9 mouse cellular contexts compared by ENCODE assay signal in genomic region chr3:87988068-87988467, GRCm38 (mm10). TPM values are rescaled to one million over a fixed set of nuclear protein-coding genes. Genes with fewer than 3 reads are reported as not detected.
A peak's percentile ranks its signal among the peaks of the same experiment; 100 is the strongest.
DNase-seq lines count a peak whose midpoint lies in the region; ATAC-seq and TF ChIP-seq lines count a peak whose summit lies in the region.
"Had no signal": no experiment of that assay in that cellular context is flagged by ENCODE, and none has a peak within 500 bp of the region (broad histone marks: within the 10 kb centered on the region; RNA-seq: fewer than 3 reads in every experiment).

No protein-coding gene starts in this region.

- H3K9ac ChIP-seq in limb, embryonic 15.5 days: 0 out of 2 replicates have a peak overlapping the region, but pooled peaks have one; percentile 35

- H3K4me1 ChIP-seq in limb, embryonic 15.5 days: peaks cover 49% of the 10 kb centered on the region

- peak overlapping the region; percentile 63 for H3K4me3 ChIP-seq in gastrocnemius, adult 2 months
- H3K4me3 ChIP-seq in limb, embryonic 15.5 days: peak overlapping the region; percentile 41

- no peaks in the 10 kb centered on the region for H3K36me3 ChIP-seq in limb, embryonic 15.5 days

- no peak for ATAC-seq in limb, embryonic 15.5 days (ENCODE audit: insufficient number of reproducible peaks, low FRiP score, low TSS enrichment, low read depth)
- ATAC-seq in activated CD4-positive, CD25-positive, alpha-beta regulatory T cell, adult 4 months: no peak

- intact Hi-C loops in gastrocnemius, adult 2 months (cut with DNase I): no loop called here
- intact Hi-C loops in gastrocnemius, postnatal 14 days (cut with DNase I; ENCODE audit: low total_unique reads): loop anchor here (10.0 kb wide), 1 partner anchor 53 kb away; the partner anchor contains the start of genes Isg20l2 and Rrnad1

- WGBS in limb, embryonic 15.5 days: 4% methylated on average over 15 of the region's 15 CpGs

- TF ChIP-seq CTCF in gastrocnemius, adult 2 months (IDR thresholded peaks at IDR 0.05): no peak

- peaks cover 53% of the 10 kb centered on the region for H3K27me3 ChIP-seq in limb, embryonic 15.5 days

- H3K9me3 ChIP-seq in limb, embryonic 15.5 days: no peaks in the 10 kb centered on the region

- peak overlapping the region; percentile 84 for H3K4me2 ChIP-seq in limb, embryonic 15.5 days

- DNase-seq in gastrocnemius, adult 2 months: no peak
- DNase-seq in gastrocnemius, postnatal 14 days: no peak
- DNase-seq in right cerebral cortex, postnatal 4 days: peak; percentile 55
- no peak for DNase-seq in right cerebral cortex, postnatal 25 days
- DNase-seq in thymus, postnatal 14 days: peak; percentile 47
- no peak for DNase-seq in layer of hippocampus, postnatal 14 days (ENCODE audit: low spot score in 2 of 2)

- H3K27ac ChIP-seq in gastrocnemius, adult 2 months: no peak overlapping the region
- no peak overlapping the region for H3K27ac ChIP-seq in limb, embryonic 15.5 days

RNA-seq across cellular contexts. Expression of gene Bcan, which starts 12.0 kb away (rescaled TPM):
- total RNA-seq in gastrocnemius, adult 2 months (2021): not detected
- total RNA-seq in gastrocnemius, postnatal 14 days (2021): under 1 TPM; 0.08 to 0.16 TPM
- 0.72 and 1.1 TPM in 2 replicates for polyA plus RNA-seq in limb, embryonic 15.5 days (2015; fragmentation: Nextera tagmentation; extraction: Ambion mirVana)
- 100 to 1,000 TPM; 421 to 446 TPM for total RNA-seq in layer of hippocampus, postnatal 14 days (2021)
- not detected for polyA plus RNA-seq in activated CD4-positive, CD25-positive, alpha-beta regulatory T cell, adult 4 months (2017; shearing (Covaris generic))

RNA-seq across cellular contexts. Expression of gene Nes, which starts 17.2 kb away (rescaled TPM):
- total RNA-seq in gastrocnemius, adult 2 months (2021): 10 to 100 TPM in 1 of 2 experiments, 1 to 10 TPM in 1; 9.1 to 17.2 TPM
- 10 to 100 TPM; 37.2 to 51.2 TPM for total RNA-seq in gastrocnemius, postnatal 14 days (2021)
- 26.6 and 37.2 TPM in 2 replicates for polyA plus RNA-seq in limb, embryonic 15.5 days (2015; fragmentation: Nextera tagmentation; extraction: Ambion mirVana)
- 10 to 100 TPM in 1 of 2 experiments, 1 to 10 TPM in 1; 9.0 to 11.0 TPM for total RNA-seq in layer of hippocampus, postnatal 14 days (2021)
- not detected for polyA plus RNA-seq in activated CD4-positive, CD25-positive, alpha-beta regulatory T cell, adult 4 months (2017; shearing (Covaris generic))

RNA-seq across cellular contexts. Expression of gene Hapln2, which starts 39.3 kb away (rescaled TPM):
- total RNA-seq in gastrocnemius, adult 2 months (2021): not detected
- total RNA-seq in gastrocnemius, postnatal 14 days (2021): under 1 TPM in 1 of 2 experiments, not detected in 1; 0.13 TPM
- not detected in 2 replicates for polyA plus RNA-seq in limb, embryonic 15.5 days (2015; fragmentation: Nextera tagmentation; extraction: Ambion mirVana)
- total RNA-seq in layer of hippocampus, postnatal 14 days (2021): 1 to 10 TPM; 1.8 to 1.9 TPM
- polyA plus RNA-seq in activated CD4-positive, CD25-positive, alpha-beta regulatory T cell, adult 4 months (2017; shearing (Covaris generic)): not detected
- polyA plus RNA-seq: C2C12 had no signal

RNA-seq across cellular contexts. Expression of gene Crabp2, which starts 39.6 kb away (rescaled TPM):
- total RNA-seq in gastrocnemius, adult 2 months (2021): under 1 TPM in 1 of 2 experiments, not detected in 1; 0.42 TPM
- under 1 TPM; 0.31 to 0.33 TPM for total RNA-seq in gastrocnemius, postnatal 14 days (2021)
- polyA plus RNA-seq in limb, embryonic 15.5 days (2015; fragmentation: Nextera tagmentation; extraction: Ambion mirVana): 249 and 274 TPM in 2 replicates
- 1 to 10 TPM; 2.0 to 2.2 TPM for total RNA-seq in layer of hippocampus, postnatal 14 days (2021)
- not detected for polyA plus RNA-seq in activated CD4-positive, CD25-positive, alpha-beta regulatory T cell, adult 4 months (2017; shearing (Covaris generic))

RNA-seq across cellular contexts. Expression of gene Gpatch4, which starts 54.8 kb away (rescaled TPM):
- 10 to 100 TPM; 17.9 to 19.6 TPM for total RNA-seq in gastrocnemius, adult 2 months (2021)
- total RNA-seq in gastrocnemius, postnatal 14 days (2021): 10 to 100 TPM; 11.3 to 15.0 TPM
- polyA plus RNA-seq in limb, embryonic 15.5 days (2015; fragmentation: Nextera tagmentation; extraction: Ambion mirVana): 29.4 and 32.6 TPM in 2 replicates
- total RNA-seq in layer of hippocampus, postnatal 14 days (2021): 10 to 100 TPM; 13.5 to 16.5 TPM
- polyA plus RNA-seq in activated CD4-positive, CD25-positive, alpha-beta regulatory T cell, adult 4 months (2017; shearing (Covaris generic)): 10 to 100 TPM; 25.3 to 33.4 TPM

Comparison
In these comparisons a context has a peak if more than half of its experiments do, and no peak if none do; other contexts are left out.
1. DNase-seq: peak in right cerebral cortex, postnatal 4 days (single experiment) and thymus, postnatal 14 days (single experiment); none in gastrocnemius, adult 2 months (single experiment), gastrocnemius, postnatal 14 days (single experiment), right cerebral cortex, postnatal 25 days (single experiment) and layer of hippocampus, postnatal 14 days (0 of 2).
2. RNA of gene Bcan, which starts 12.0 kb away (total RNA-seq): 421 to 446 TPM in layer of hippocampus, postnatal 14 days; 0.08 to 0.16 TPM in gastrocnemius, postnatal 14 days and not detected in gastrocnemius, adult 2 months; every median in the first group is over 100 times any median in the second.